Mouse (Mus musculus) MEL (cell line): ENCODE results near the gene Spag9. TPM values are rescaled to one million over a fixed set of nuclear protein-coding genes. Genes with fewer than 3 reads are reported as not detected.

Experiments
- DNase-seq: peaks from one replicate; pipeline ENCODE4 v3.0.0; 2011; ENCODE audit warnings: low read depth, low spot score
- H3K27ac ChIP-seq: 2 replicates; pipeline ENCODE4 v1.5.1; 2012; ENCODE audit warnings: low read depth, mild to moderate bottlenecking, control low read depth, low read length, moderate library complexity; ENCODE audit not compliant: control insufficient read depth
- H3K27me3 ChIP-seq, 2 experiments: fragments of 150-350 bp in 1 of 2; sonication (generic) in 1 of 2; 2 replicates each; pipeline ENCODE4 v1.6.1; 2012; ENCODE audit warnings: low read length in 2 of 2, mild to moderate bottlenecking in 2 of 2, improper control_type of control experiment in 1 of 2, moderate library complexity in 1 of 2; ENCODE audit not compliant: insufficient read depth in 2 of 2, control insufficient read depth in 1 of 2
- H3K36me3 ChIP-seq, 2 experiments: 2 replicates each; pipeline ENCODE4 v1.6.1; 2012 to 2014; ENCODE audit warnings: low read length in 2 of 2, improper control_type of control experiment in 1 of 2, inconsistent platforms in 1 of 2, mild to moderate bottlenecking in 1 of 2; ENCODE audit not compliant: insufficient read depth in 2 of 2, control insufficient read depth in 1 of 2
- H3K4me1 ChIP-seq, 2 experiments: fragments of 150-350 bp in 1 of 2; sonication (generic) in 1 of 2; 2 replicates each; pipeline ENCODE4 v1.6.1; 2012; ENCODE audit warnings: low read length in 2 of 2, improper control_type of control experiment in 1 of 2, mild to moderate bottlenecking in 1 of 2; ENCODE audit not compliant: insufficient read depth in 2 of 2, control insufficient read depth in 1 of 2
- H3K4me3 ChIP-seq, 2 experiments: fragments of 150-350 bp in 1 of 2; sonication (generic) in 1 of 2; 2 replicates each; pipeline ENCODE4 v1.5.1; 2012; ENCODE audit warnings: low read depth in 2 of 2, low read length in 2 of 2, mild to moderate bottlenecking in 2 of 2, moderate library complexity in 2 of 2, control low read depth in 1 of 2, improper control_type of control experiment in 1 of 2; ENCODE audit not compliant: control insufficient read depth in 1 of 2, insufficient read depth in 1 of 2
- H3K79me2 ChIP-seq: 2 replicates; pipeline ENCODE4 v1.6.1; 2012; ENCODE audit warnings: mild to moderate bottlenecking, low read length, moderate library complexity; ENCODE audit not compliant: control insufficient read depth, poor library complexity, insufficient read depth
- H3K9ac ChIP-seq: 2 replicates; pipeline ENCODE4 v1.6.1; 2012; ENCODE audit warnings: low read depth, mild to moderate bottlenecking, control low read depth, low read length, moderate library complexity; ENCODE audit not compliant: control insufficient read depth, poor library complexity, severe bottlenecking
- H3K9me3 ChIP-seq: fragments of 150-350 bp; sonication (generic); replicated peaks from 2 replicates; pipeline ENCODE4 v1.6.1; 2012; ENCODE audit warnings: mild to moderate bottlenecking, low read length, improper control_type of control experiment, moderate library complexity; ENCODE audit not compliant: insufficient read depth
- BHLHE40 ChIP-seq: IDR thresholded peaks from 2 replicates; pipeline ENCODE4 v1.6.1; 2012; ENCODE audit warnings: low read depth, mild to moderate bottlenecking, inconsistent platforms, low read length, improper control_type of control experiment, borderline replicate concordance
- CHD2 ChIP-seq: IDR thresholded peaks from 2 replicates; pipeline ENCODE4 v1.6.1; 2011; ENCODE audit warnings: low read length, improper control_type of control experiment
- CTCF ChIP-seq, 3 experiments: IDR thresholded peaks in 2 of 3; conservative IDR thresholded peaks in 1 of 3; 2 replicates each; pipeline ENCODE4 v1.5.1; 2011 to 2012; ENCODE audit warnings: low read length in 3 of 3, low read depth in 2 of 3, mild to moderate bottlenecking in 2 of 3, improper control_type of control experiment in 1 of 3, inconsistent platforms in 1 of 3, mixed read lengths in 1 of 3, moderate library complexity in 1 of 3; ENCODE audit not compliant: control insufficient read depth in 1 of 3, insufficient read depth in 1 of 3, poor library complexity in 1 of 3, severe bottlenecking in 1 of 3
- E2F4 ChIP-seq: IDR thresholded peaks from 2 replicates; pipeline ENCODE4 v1.6.1; 2011; ENCODE audit warnings: low read depth, low read length, improper control_type of control experiment, borderline replicate concordance
- ELF1 ChIP-seq: IDR thresholded peaks from 2 replicates; pipeline ENCODE4 v1.6.1; 2014; ENCODE audit warnings: low read depth, mild to moderate bottlenecking, inconsistent platforms, low read length, improper control_type of control experiment, moderate library complexity
- EP300 ChIP-seq, 2 experiments: IDR thresholded peaks; 2 replicates each; pipeline ENCODE4 v1.6.1; 2011; ENCODE audit warnings: improper control_type of control experiment in 2 of 2, low read length in 2 of 2, low read depth in 1 of 2, mild to moderate bottlenecking in 1 of 2
- GABPA ChIP-seq: IDR thresholded peaks from 2 replicates; pipeline ENCODE4 v1.6.1; 2012; ENCODE audit warnings: low read depth, mild to moderate bottlenecking, inconsistent platforms, low read length, improper control_type of control experiment, moderate library complexity
- HCFC1 ChIP-seq: IDR thresholded peaks from 2 replicates; pipeline ENCODE4 v1.6.1; 2012; ENCODE audit warnings: low read depth, mild to moderate bottlenecking, inconsistent platforms, low read length, improper control_type of control experiment, moderate library complexity
- MAX ChIP-seq: IDR thresholded peaks from 2 replicates; pipeline ENCODE4 v1.6.1; 2011; ENCODE audit warnings: low read length, improper control_type of control experiment
- MAZ ChIP-seq: IDR thresholded peaks from 2 replicates; pipeline ENCODE4 v1.6.1; 2012; ENCODE audit warnings: low read depth, mild to moderate bottlenecking, inconsistent platforms, low read length, improper control_type of control experiment
- MYC ChIP-seq: IDR thresholded peaks from 2 replicates; pipeline ENCODE4 v1.6.1; 2011; ENCODE audit warnings: low read depth, mild to moderate bottlenecking, low read length, improper control_type of control experiment, moderate library complexity
- NELFE ChIP-seq: IDR thresholded peaks from 2 replicates; pipeline ENCODE4 v1.6.1; 2011; ENCODE audit warnings: low read depth, low read length, improper control_type of control experiment
- NRF1 ChIP-seq: IDR thresholded peaks from 2 replicates; pipeline ENCODE4 v1.6.1; 2014; ENCODE audit warnings: low read depth, mild to moderate bottlenecking, inconsistent platforms, low read length, improper control_type of control experiment, moderate library complexity; ENCODE audit not compliant: poor library complexity, insufficient read depth, severe bottlenecking
- POLR2A ChIP-seq, 2 experiments: IDR thresholded peaks; 2 replicates each; pipeline ENCODE4 v1.6.1; 2011 to 2012; ENCODE audit warnings: low read length in 2 of 2, mild to moderate bottlenecking in 2 of 2, control low read depth in 1 of 2, improper control_type of control experiment in 1 of 2, low read depth in 1 of 2, moderate library complexity in 1 of 2; ENCODE audit not compliant: control insufficient read depth in 1 of 2, insufficient read depth in 1 of 2, poor library complexity in 1 of 2
- POLR2AphosphoS2 ChIP-seq: IDR thresholded peaks from 2 replicates; pipeline ENCODE4 v1.6.1; 2011; ENCODE audit warnings: low read length, improper control_type of control experiment
- TAL1 ChIP-seq: IDR thresholded peaks from 2 replicates; pipeline ENCODE4 v1.6.1; 2012; ENCODE audit warnings: mild to moderate bottlenecking, inconsistent platforms, low read length, moderate library complexity, mixed read lengths
- TCF12 ChIP-seq: IDR thresholded peaks from 2 replicates; pipeline ENCODE4 v1.6.1; 2014; ENCODE audit warnings: low read depth, mild to moderate bottlenecking, inconsistent platforms, low read length, improper control_type of control experiment, moderate library complexity
- UBTF ChIP-seq: IDR thresholded peaks from 2 replicates; pipeline ENCODE4 v1.6.1; 2012; ENCODE audit warnings: low read depth, mild to moderate bottlenecking, inconsistent platforms, low read length, improper control_type of control experiment, moderate library complexity, borderline replicate concordance; ENCODE audit not compliant: insufficient read depth
- USF1 ChIP-seq: IDR thresholded peaks from 2 replicates; pipeline ENCODE4 v1.6.1; 2014; ENCODE audit warnings: low read depth, mild to moderate bottlenecking, inconsistent platforms, low read length, improper control_type of control experiment, moderate library complexity
- USF2 ChIP-seq, 2 experiments: IDR thresholded peaks; 2 replicates each; pipeline ENCODE4 v1.6.1; 2011 to 2012; ENCODE audit warnings: improper control_type of control experiment in 2 of 2, low read length in 2 of 2, borderline replicate concordance in 1 of 2, inconsistent platforms in 1 of 2, low read depth in 1 of 2, mild to moderate bottlenecking in 1 of 2; ENCODE audit not compliant: insufficient read depth in 1 of 2
- ZC3H11A ChIP-seq: IDR thresholded peaks from 2 replicates; pipeline ENCODE4 v1.6.1; 2012; ENCODE audit warnings: low read depth, mild to moderate bottlenecking, inconsistent platforms, low read length, improper control_type of control experiment
- ZKSCAN1 ChIP-seq: IDR thresholded peaks from 2 replicates; pipeline ENCODE4 v1.6.1; 2012; ENCODE audit warnings: low read depth, mild to moderate bottlenecking, inconsistent platforms, low read length, improper control_type of control experiment, moderate library complexity
- ZMIZ1 ChIP-seq: IDR thresholded peaks from 2 replicates; pipeline ENCODE4 v1.6.1; 2012; ENCODE audit warnings: low read depth, mild to moderate bottlenecking, inconsistent platforms, low read length, improper control_type of control experiment, moderate library complexity
- polyA plus RNA-seq, 2 experiments: library from polyadenylated mRNA; stranded (reverse) in 1 of 2; unstranded in 1 of 2; fragments of >175 nt in 1 of 2; fragments of >200 nt in 1 of 2; gene quantifications; 2 replicates each; pipeline versions ENCODE4 v1.2.1 to v1.2.4; 2012; ENCODE audit warnings: low replicate concordance in 2 of 2, low read depth in 1 of 2; ENCODE audit not compliant: insufficient read length in 2 of 2, insufficient read depth in 1 of 2, missing spikeins in 1 of 2
- total RNA-seq: library from RNA; depleted of rRNA; stranded (reverse); fragments of 300-350 nt; gene quantifications from 2 replicates; pipeline ENCODE4 v1.2.3, GENCODE M21; 2012

Gene Spag9
- total and polyA plus RNA-seq, 3 experiments: 18.9 to 279 (median 20.6) TPM

GRCm38 (mm10) chr11:94161867-94162581 is 166.1 kb downstream of the Spag9 start:
- H3K79me2 ChIP-seq: no peaks in the 10 kb centered on the region
- no peaks in the 10 kb centered on the region for H3K36me3 ChIP-seq
- H3K27ac ChIP-seq: no peak overlapping the region
- TF ChIP-seq GABPA (no peak), POLR2A (IDR thresholded peaks at IDR 0.05; ENCODE audit: control insufficient read depth in 1 of 2, insufficient read depth in 1 of 2, low read depth in 1 of 2, low read length in 2 of 2, poor library complexity in 1 of 2) (no peak), POLR2AphosphoS2 (no peak), EP300 (IDR thresholded peaks at IDR 0.05; ENCODE audit: low read depth in 1 of 2, low read length in 2 of 2) (no peak), CTCF (IDR thresholded peaks at IDR 0.05 in 2 of 3, conservative IDR thresholded peaks at IDR 0.05 in 1 of 3; ENCODE audit: control insufficient read depth in 1 of 3, insufficient read depth in 1 of 3, low read depth in 2 of 3, low read length in 3 of 3, poor library complexity in 1 of 3, severe bottlenecking in 1 of 3) (no peak), ZKSCAN1 (no peak), CHD2 (no peak), E2F4 (no peak), ELF1 (no peak), ZMIZ1 (no peak), ZC3H11A (no peak), TCF12 (no peak), USF2 (IDR thresholded peaks at IDR 0.05; ENCODE audit: borderline replicate concordance in 1 of 2, insufficient read depth in 1 of 2, low read depth in 1 of 2, low read length in 2 of 2) (no peak), NRF1 (no peak), MAZ (no peak), MAX (no peak), UBTF (no peak)
- no peaks in the 10 kb centered on the region for H3K4me1 ChIP-seq
- DNase-seq: no peak
- H3K27me3 ChIP-seq: peaks cover 10 to 18% of the 10 kb centered on the region in 2 experiments
- no peaks in the 10 kb centered on the region for H3K9me3 ChIP-seq
- H3K9ac ChIP-seq: no peak overlapping the region
- no peak overlapping the region for H3K4me3 ChIP-seq

- no peak for DNase-seq
- Histone ChIP-seq H3K4me1 (no peaks in the 10 kb centered on the region), H3K27ac (no peak overlapping the region), H3K79me2 (no peaks in the 10 kb centered on the region), H3K27me3 (peaks cover 15 to 16% of the 10 kb centered on the region in 2 experiments), H3K36me3 (no peaks in the 10 kb centered on the region), H3K4me3 (no peak overlapping the region), H3K9ac (no peak overlapping the region), H3K9me3 (no peaks in the 10 kb centered on the region)
- TF ChIP-seq NELFE (no peak), USF1 (no peak), MAX (no peak), ZC3H11A (no peak), HCFC1 (no peak), MYC (no peak), BHLHE40 (no peak), TAL1 (no peak)
Measured at GRCm38 (mm10) chr11:94163005-94163767, 167.3 kb downstream of the Spag9 start.
